Mouse (Mus musculus) C2C12 (cell line): Measurements from ENCODE around the gene Cygb. TPM values are rescaled to one million over a fixed set of nuclear protein-coding genes. Genes with fewer than 3 reads are reported as not detected.

Source experiments
- H3K27me3 ChIP-seq: one replicate; pipeline ENCODE4 v1.6.1; 2011; ENCODE audit not compliant: control insufficient read depth, insufficient read depth, insufficient read length
- H3K36me3 ChIP-seq: one replicate; pipeline ENCODE4 v1.6.1; 2011; ENCODE audit not compliant: control insufficient read depth, insufficient read depth
- H3K4me3 ChIP-seq: one replicate; pipeline ENCODE4 v1.5.1; 2011; ENCODE audit warnings: mild to moderate bottlenecking, control low read depth; ENCODE audit not compliant: poor library complexity, insufficient read depth, severe bottlenecking
- H3K79me2 ChIP-seq: one replicate; pipeline ENCODE4 v1.6.1; 2011; ENCODE audit not compliant: control insufficient read depth, insufficient read depth
- H3K79me3 ChIP-seq: one replicate; pipeline ENCODE4 v1.6.1; 2011; ENCODE audit warnings: low read depth, control low read depth
- H3ac ChIP-seq: one replicate; pipeline ENCODE3; 2011; ENCODE audit warnings: low read depth; ENCODE audit not compliant: control insufficient read depth, insufficient read length
- CEBPB ChIP-seq: IDR thresholded peaks from one replicate; pipeline ENCODE4 v1.6.1; 2011; ENCODE audit warnings: low read depth, mild to moderate bottlenecking, control low read depth, moderate library complexity
- CTCF ChIP-seq: IDR thresholded peaks from one replicate; pipeline ENCODE4 v1.5.1; 2011; ENCODE audit not compliant: control insufficient read depth, insufficient read depth, insufficient read length
- FOSL1 ChIP-seq: IDR thresholded peaks from one replicate; pipeline ENCODE4 v1.8.0; 2011; ENCODE audit warnings: mild to moderate bottlenecking, low read length; ENCODE audit not compliant: poor library complexity, insufficient read depth, severe bottlenecking
- MAX ChIP-seq: IDR thresholded peaks from one replicate; pipeline ENCODE4 v1.6.1; 2011; ENCODE audit warnings: mild to moderate bottlenecking, control low read depth
- MYOD1 ChIP-seq: IDR thresholded peaks from one replicate; pipeline ENCODE4 v1.6.1; 2011; ENCODE audit warnings: low read depth; ENCODE audit not compliant: control insufficient read depth, insufficient read length
- MYOG ChIP-seq: IDR thresholded peaks from one replicate; pipeline ENCODE4 v1.6.1; 2011; ENCODE audit not compliant: control insufficient read depth, insufficient read length; ENCODE audit errors: extremely low read depth
- USF1 ChIP-seq: IDR thresholded peaks from one replicate; pipeline ENCODE4 v1.6.1; 2011; ENCODE audit warnings: low read depth, mild to moderate bottlenecking, control low read depth, moderate library complexity
- long read RNA-seq, 2 experiments: library from polyadenylated mRNA; unstranded; transcript quantifications; one replicate each; pipeline ENCODE4 v2.0.0; 2019 to 2020
- polyA plus RNA-seq: library from polyadenylated mRNA; unstranded; fragments of >200 nt; fragmentation: generic; extraction: Trizol; gene quantifications from one replicate; pipeline ENCODE4 v1.2.1, GENCODE M21; 2012; ENCODE audit warnings: missing spikeins

Cygb gene
- 0.95 TPM for polyA plus RNA-seq
- long read RNA-seq, experiment 1 = 0 reads
- long read RNA-seq, experiment 2, partial matches to known transcripts = 0 of 1 reads
- long read RNA-seq, experiment 2, other reads (novel, unspliced or antisense) = 0 of 1 reads

- no peak within 1 kb of the TSS for H3K4me3 ChIP-seq
- TF ChIP-seq MYOG (no peak), USF1 (no peak), CEBPB (no peak), MAX (no peak), CTCF (no peak), FOSL1 (no peak), MYOD1 (peak; percentile 43)
Observed at GRCm38 (mm10) chr11:116654255-116654821, at the start of gene Cygb. Gene Cygb (minus strand): TSS chr11:116654313.

GRCm38 (mm10) chr11:116701377-116701841 lies 47.3 kb upstream of the Cygb start:
- TF ChIP-seq MYOD1 = no peak
- no peak for TF ChIP-seq CEBPB
- no peak for TF ChIP-seq USF1
- no peak for TF ChIP-seq FOSL1
- TF ChIP-seq MAX = no peak
- no peak for TF ChIP-seq MYOG
- TF ChIP-seq CTCF = no peak
- Histone ChIP-seq H3K79me2 (no peaks in the 10 kb centered on the region), H3ac (no peak overlapping the region), H3K4me3 (no peak overlapping the region), H3K79me3 (no peaks in the 10 kb centered on the region), H3K36me3 (no peaks in the 10 kb centered on the region), H3K27me3 (no peaks in the 10 kb centered on the region)

More at GRCm38 (mm10) chr11:116654255-116654821, at the start of gene Cygb:
- Histone ChIP-seq H3ac (peak within 1 kb of the TSS; percentile 65), H3K79me3 (no peaks in the 10 kb centered on the region), H3K36me3 (no peaks in the 10 kb centered on the region), H3K79me2 (no peaks in the 10 kb centered on the region), H3K27me3 (peaks cover 3% of the 10 kb centered on the region)

- Histone ChIP-seq H3K79me3 (no peaks in the 10 kb centered on the region), H3K36me3 (no peaks in the 10 kb centered on the region), H3ac (no peak overlapping the region), H3K27me3 (no peaks in the 10 kb centered on the region), H3K4me3 (no peak overlapping the region), H3K79me2 (no peaks in the 10 kb centered on the region)
- TF ChIP-seq CEBPB (no peak), MYOG (no peak), MAX (no peak), USF1 (no peak), FOSL1 (no peak), MYOD1 (no peak), CTCF (no peak)
Observed at GRCm38 (mm10) chr11:116697521-116697920, 43.4 kb upstream of the Cygb start.

DNA sequence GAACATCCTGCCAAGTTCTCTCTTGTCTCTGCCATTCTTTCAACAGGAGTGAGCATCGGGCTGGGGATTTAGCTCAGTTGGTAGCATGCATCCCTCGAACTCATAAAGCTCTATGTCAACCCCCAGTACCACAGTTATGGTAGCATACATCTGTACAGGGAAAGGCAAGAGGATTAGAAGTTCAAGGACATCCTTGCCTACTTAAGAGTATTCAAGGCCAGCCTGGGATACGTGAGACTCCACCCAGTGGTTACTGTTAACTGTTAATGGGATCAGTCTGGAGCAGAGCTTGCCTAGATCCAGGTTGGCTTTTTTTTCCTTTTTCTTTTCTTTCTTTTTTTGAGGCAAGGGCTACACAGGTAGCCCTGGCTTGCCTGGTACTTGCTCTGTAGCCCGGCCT lies 42.3 kb upstream of the Cygb start:
- TF ChIP-seq MYOG (no peak), CTCF (no peak), MAX (no peak), CEBPB (no peak), MYOD1 (no peak), USF1 (no peak), FOSL1 (no peak)
- H3K79me3 ChIP-seq = no peaks in the 10 kb centered on the region
- H3ac ChIP-seq = no peak overlapping the region
- no peaks in the 10 kb centered on the region for H3K36me3 ChIP-seq
- no peaks in the 10 kb centered on the region for H3K27me3 ChIP-seq
- no peaks in the 10 kb centered on the region for H3K79me2 ChIP-seq
- H3K4me3 ChIP-seq = no peak overlapping the region

- Histone ChIP-seq H3K4me3 (no peak overlapping the region), H3K27me3 (no peaks in the 10 kb centered on the region), H3K79me3 (no peaks in the 10 kb centered on the region), H3ac (no peak overlapping the region), H3K36me3 (no peaks in the 10 kb centered on the region), H3K79me2 (no peaks in the 10 kb centered on the region)
- TF ChIP-seq MAX = no peak
Observed at GRCm38 (mm10) chr11:116695194-116695880, 41.2 kb upstream of the Cygb start.
